Mouse (Mus musculus): ENCODE measurements around the gene Stil. TPM values are rescaled to one million over a fixed set of nuclear protein-coding genes. Genes with fewer than 3 reads are reported as not detected.

The Stil gene
- polyA plus RNA-seq (2014; fragmentation: Illumina TruSeq; extraction: RNeasy Lipid Tissue Mini Kit (QIAGEN cat#74804); ENCODE audit: low read depth, low replicate concordance): 0.05 TPM

DNA sequence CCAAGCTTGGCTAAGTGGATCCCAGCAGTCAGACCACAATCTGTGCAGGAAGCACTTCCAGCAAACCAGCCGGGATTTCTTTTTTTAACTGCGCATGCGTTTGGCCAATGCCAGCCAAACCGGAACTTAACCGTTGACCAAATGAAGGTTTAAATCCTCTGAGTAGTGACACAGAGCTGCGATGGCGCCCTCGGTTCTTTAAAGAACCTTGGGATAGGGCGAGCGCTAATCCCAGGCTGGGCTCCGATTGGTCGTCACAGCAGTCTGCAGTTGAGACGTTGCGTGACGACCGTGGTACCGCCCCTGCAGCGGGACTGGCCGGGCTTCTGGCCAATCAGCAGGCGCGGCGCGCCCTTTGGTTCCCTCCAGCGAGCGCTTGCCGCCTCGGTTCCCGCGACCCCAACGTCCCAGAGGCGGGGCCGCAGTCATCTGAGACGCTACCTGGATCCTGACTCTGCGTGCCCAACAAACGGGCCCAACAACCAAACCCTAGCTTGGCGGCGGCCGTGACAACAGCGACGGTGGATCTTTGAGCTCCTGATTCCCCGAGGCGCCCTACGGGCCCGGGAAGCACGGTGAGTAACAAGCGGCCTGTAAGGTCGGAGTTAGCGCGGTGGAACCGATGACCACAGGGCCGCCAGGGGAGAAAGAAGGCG is at the start of gene Stil:
Gene Stil (plus strand): TSS at position 387 of the 656 bp plus-strand sequence.

GRCm38 (mm10) chr4:114986591-114987432 is 13.1 kb upstream of the Stil start, which contains the start of gene Cmpk1:
Gene Cmpk1 (minus strand): TSS chr4:114987241.

DNA sequence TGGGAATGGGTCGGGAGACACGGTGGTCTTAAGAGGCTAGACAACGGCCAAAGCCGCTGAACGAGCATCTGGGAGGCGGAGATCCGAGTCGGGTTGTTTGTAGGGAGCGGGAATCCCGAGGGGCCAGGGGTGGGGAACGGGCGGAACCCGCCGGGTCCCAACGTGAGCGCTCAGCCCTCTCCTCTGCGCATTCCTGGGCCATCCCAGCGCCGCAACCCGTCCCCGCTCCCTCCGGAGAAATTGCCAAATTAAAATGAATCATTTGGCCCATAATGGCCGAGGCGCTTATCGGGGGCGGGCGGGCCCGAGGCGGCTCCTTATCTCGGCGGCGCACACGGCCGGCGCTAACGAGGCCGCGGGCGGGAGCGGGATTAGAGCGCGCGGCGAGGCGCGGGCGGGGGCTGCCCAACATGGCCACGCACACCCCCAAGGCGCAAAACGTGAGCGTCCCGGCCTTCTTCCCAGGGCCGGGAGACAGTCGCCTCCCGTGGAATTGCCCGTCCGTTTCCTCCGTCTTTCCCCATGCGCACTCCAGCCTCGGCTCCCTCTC is 56.5 kb downstream of the Stil start, which contains the start of gene Tal1:
Gene Tal1 (plus strand): TSS at position 56 of the 550 bp plus-strand sequence.

GRCm38 (mm10) chr4:115088611-115089338 is 88.8 kb downstream of the Stil start, which contains the start of gene Pdzk1ip1:
Gene Pdzk1ip1 (plus strand): TSS chr4:115088708.

Other genes starting within 250 kb of the Stil start
- not detected for gene Gm12830, start 178.4 kb upstream of the Stil start, polyA plus RNA-seq (2014; fragmentation: Illumina TruSeq; extraction: RNeasy Lipid Tissue Mini Kit (QIAGEN cat#74804); ENCODE audit: low read depth, low replicate concordance)
- gene Foxd2, start 91.3 kb upstream of the Stil start, polyA plus RNA-seq (2014; fragmentation: Illumina TruSeq; extraction: RNeasy Lipid Tissue Mini Kit (QIAGEN cat#74804); ENCODE audit: low read depth, low replicate concordance): not detected
- not detected for gene Foxe3, start 74.1 kb upstream of the Stil start, polyA plus RNA-seq (2014; fragmentation: Illumina TruSeq; extraction: RNeasy Lipid Tissue Mini Kit (QIAGEN cat#74804); ENCODE audit: low read depth, low replicate concordance)
- 288 TPM for gene Cmpk1, start 12.9 kb upstream of the Stil start, polyA plus RNA-seq (2014; fragmentation: Illumina TruSeq; extraction: RNeasy Lipid Tissue Mini Kit (QIAGEN cat#74804); ENCODE audit: low read depth, low replicate concordance)
- 0.69 TPM for gene Tal1, start 56.3 kb downstream of the Stil start, polyA plus RNA-seq (2014; fragmentation: Illumina TruSeq; extraction: RNeasy Lipid Tissue Mini Kit (QIAGEN cat#74804); ENCODE audit: low read depth, low replicate concordance)
- 1.6 TPM for gene Pdzk1ip1, start 88.5 kb downstream of the Stil start, polyA plus RNA-seq (2014; fragmentation: Illumina TruSeq; extraction: RNeasy Lipid Tissue Mini Kit (QIAGEN cat#74804); ENCODE audit: low read depth, low replicate concordance)
- gene Cyp4x1, start 134.1 kb downstream of the Stil start, polyA plus RNA-seq (2014; fragmentation: Illumina TruSeq; extraction: RNeasy Lipid Tissue Mini Kit (QIAGEN cat#74804); ENCODE audit: low read depth, low replicate concordance): not detected
- not detected for gene Cyp4a29, start 241.9 kb downstream of the Stil start, polyA plus RNA-seq (2014; fragmentation: Illumina TruSeq; extraction: RNeasy Lipid Tissue Mini Kit (QIAGEN cat#74804); ENCODE audit: low read depth, low replicate concordance)